Mouse (Mus musculus) liver, embryonic 16.5 days (tissue): ENCODE results near the gene Stt3a. TPM values are rescaled to one million over a fixed set of nuclear protein-coding genes. Genes with fewer than 3 reads are reported as not detected.

Experiments used
- polyA plus RNA-seq: library from polyadenylated mRNA; unstranded; fragments of >200 nt; fragmentation: Nextera tagmentation; extraction: Ambion mirVana; gene quantifications from 2 replicates; pipeline ENCODE4 v1.2.1, GENCODE M21; 2015

The Stt3a gene
- polyA plus RNA-seq, 1 experiment from 2014 or later, result 192 TPM

Other genes starting within 250 kb of the Stt3a start
- gene Gm5615, start 225.7 kb downstream of the Stt3a start, polyA plus RNA-seq, result not detected in 2 replicates
- not detected in 2 replicates for gene Gm17689, start 185.0 kb downstream of the Stt3a start, polyA plus RNA-seq
- not detected in 2 replicates for gene A630095E13Rik, start 124.3 kb downstream of the Stt3a start, polyA plus RNA-seq
- gene Acrv1, start 74.5 kb downstream of the Stt3a start, polyA plus RNA-seq, result not detected in 2 replicates
- gene Chek1, start 40.6 kb downstream of the Stt3a start, polyA plus RNA-seq, result 15.3 and 15.6 TPM in 2 replicates
- 25.3 and 26.2 TPM in 2 replicates for gene Ei24, start 29.7 kb upstream of the Stt3a start, polyA plus RNA-seq
- gene Fez1, start 54.2 kb upstream of the Stt3a start, polyA plus RNA-seq, result 0.08 and 0.12 TPM in 2 replicates